Mouse (Mus musculus) MEL (cell line): ENCODE measurements around the gene BC034090. TPM values are rescaled to one million over a fixed set of nuclear protein-coding genes. Genes with fewer than 3 reads are reported as not detected.
A peak's percentile ranks its signal among the peaks of the same experiment; 100 is the strongest.

ENCODE experiments used
- DNase-seq: peaks from one replicate; pipeline ENCODE4 v3.0.0; 2011; ENCODE audit warnings: low read depth, low spot score
- H3K27ac ChIP-seq: 2 replicates; pipeline ENCODE4 v1.5.1; 2012; ENCODE audit warnings: low read depth, mild to moderate bottlenecking, control low read depth, low read length, moderate library complexity; ENCODE audit not compliant: control insufficient read depth
- H3K27me3 ChIP-seq, 2 experiments: fragments of 150-350 bp in 1 of 2; sonication (generic) in 1 of 2; 2 replicates each; pipeline ENCODE4 v1.6.1; 2012; ENCODE audit warnings: low read length in 2 of 2, mild to moderate bottlenecking in 2 of 2, improper control_type of control experiment in 1 of 2, moderate library complexity in 1 of 2; ENCODE audit not compliant: insufficient read depth in 2 of 2, control insufficient read depth in 1 of 2
- H3K36me3 ChIP-seq, 2 experiments: 2 replicates each; pipeline ENCODE4 v1.6.1; 2012 to 2014; ENCODE audit warnings: low read length in 2 of 2, improper control_type of control experiment in 1 of 2, inconsistent platforms in 1 of 2, mild to moderate bottlenecking in 1 of 2; ENCODE audit not compliant: insufficient read depth in 2 of 2, control insufficient read depth in 1 of 2
- H3K4me1 ChIP-seq, 2 experiments: fragments of 150-350 bp in 1 of 2; sonication (generic) in 1 of 2; 2 replicates each; pipeline ENCODE4 v1.6.1; 2012; ENCODE audit warnings: low read length in 2 of 2, improper control_type of control experiment in 1 of 2, mild to moderate bottlenecking in 1 of 2; ENCODE audit not compliant: insufficient read depth in 2 of 2, control insufficient read depth in 1 of 2
- H3K4me3 ChIP-seq, 2 experiments: fragments of 150-350 bp in 1 of 2; sonication (generic) in 1 of 2; 2 replicates each; pipeline ENCODE4 v1.5.1; 2012; ENCODE audit warnings: low read depth in 2 of 2, low read length in 2 of 2, mild to moderate bottlenecking in 2 of 2, moderate library complexity in 2 of 2, control low read depth in 1 of 2, improper control_type of control experiment in 1 of 2; ENCODE audit not compliant: control insufficient read depth in 1 of 2, insufficient read depth in 1 of 2
- H3K79me2 ChIP-seq: 2 replicates; pipeline ENCODE4 v1.6.1; 2012; ENCODE audit warnings: mild to moderate bottlenecking, low read length, moderate library complexity; ENCODE audit not compliant: control insufficient read depth, poor library complexity, insufficient read depth
- H3K9ac ChIP-seq: 2 replicates; pipeline ENCODE4 v1.6.1; 2012; ENCODE audit warnings: low read depth, mild to moderate bottlenecking, control low read depth, low read length, moderate library complexity; ENCODE audit not compliant: control insufficient read depth, poor library complexity, severe bottlenecking
- H3K9me3 ChIP-seq: fragments of 150-350 bp; sonication (generic); replicated peaks from 2 replicates; pipeline ENCODE4 v1.6.1; 2012; ENCODE audit warnings: mild to moderate bottlenecking, low read length, improper control_type of control experiment, moderate library complexity; ENCODE audit not compliant: insufficient read depth
- E2F4 ChIP-seq: IDR thresholded peaks from 2 replicates; pipeline ENCODE4 v1.6.1; 2011; ENCODE audit warnings: low read depth, low read length, improper control_type of control experiment, borderline replicate concordance
- EP300 ChIP-seq, 2 experiments: IDR thresholded peaks; 2 replicates each; pipeline ENCODE4 v1.6.1; 2011; ENCODE audit warnings: improper control_type of control experiment in 2 of 2, low read length in 2 of 2, low read depth in 1 of 2, mild to moderate bottlenecking in 1 of 2
- ETS1 ChIP-seq: IDR thresholded peaks from 2 replicates; pipeline ENCODE4 v1.6.1; 2012; ENCODE audit warnings: low read depth, mild to moderate bottlenecking, inconsistent platforms, low read length, improper control_type of control experiment, moderate library complexity
- GABPA ChIP-seq: IDR thresholded peaks from 2 replicates; pipeline ENCODE4 v1.6.1; 2012; ENCODE audit warnings: low read depth, mild to moderate bottlenecking, inconsistent platforms, low read length, improper control_type of control experiment, moderate library complexity
- GATA1 ChIP-seq: IDR thresholded peaks from 2 replicates; pipeline ENCODE4 v1.6.1; 2011; ENCODE audit warnings: low read depth, low read length, improper control_type of control experiment
- MAFK ChIP-seq: IDR thresholded peaks from 2 replicates; pipeline ENCODE4 v1.6.1; 2011; ENCODE audit warnings: low read depth, mild to moderate bottlenecking, low read length, improper control_type of control experiment, borderline replicate concordance
- MAZ ChIP-seq: IDR thresholded peaks from 2 replicates; pipeline ENCODE4 v1.6.1; 2012; ENCODE audit warnings: low read depth, mild to moderate bottlenecking, inconsistent platforms, low read length, improper control_type of control experiment
- MXI1 ChIP-seq: IDR thresholded peaks from 2 replicates; pipeline ENCODE4 v1.6.1; 2011; ENCODE audit warnings: mild to moderate bottlenecking, low read depth, low read length, improper control_type of control experiment
- POLR2AphosphoS5 ChIP-seq: IDR thresholded peaks from 2 replicates; pipeline ENCODE4 v1.6.1; 2012; ENCODE audit warnings: low read depth, borderline replicate concordance, mild to moderate bottlenecking, inconsistent platforms, low read length, moderate library complexity, mixed read lengths
- TAL1 ChIP-seq: IDR thresholded peaks from 2 replicates; pipeline ENCODE4 v1.6.1; 2012; ENCODE audit warnings: mild to moderate bottlenecking, inconsistent platforms, low read length, moderate library complexity, mixed read lengths
- TCF12 ChIP-seq: IDR thresholded peaks from 2 replicates; pipeline ENCODE4 v1.6.1; 2014; ENCODE audit warnings: low read depth, mild to moderate bottlenecking, inconsistent platforms, low read length, improper control_type of control experiment, moderate library complexity
- USF1 ChIP-seq: IDR thresholded peaks from 2 replicates; pipeline ENCODE4 v1.6.1; 2014; ENCODE audit warnings: low read depth, mild to moderate bottlenecking, inconsistent platforms, low read length, improper control_type of control experiment, moderate library complexity
- ZC3H11A ChIP-seq: IDR thresholded peaks from 2 replicates; pipeline ENCODE4 v1.6.1; 2012; ENCODE audit warnings: low read depth, mild to moderate bottlenecking, inconsistent platforms, low read length, improper control_type of control experiment
- ZKSCAN1 ChIP-seq: IDR thresholded peaks from 2 replicates; pipeline ENCODE4 v1.6.1; 2012; ENCODE audit warnings: low read depth, mild to moderate bottlenecking, inconsistent platforms, low read length, improper control_type of control experiment, moderate library complexity
- ZNF384 ChIP-seq: IDR thresholded peaks from 2 replicates; pipeline ENCODE4 v1.6.1; 2012; ENCODE audit warnings: low read depth, mild to moderate bottlenecking, inconsistent platforms, low read length, improper control_type of control experiment
- polyA plus RNA-seq, 2 experiments: library from polyadenylated mRNA; stranded (reverse) in 1 of 2; unstranded in 1 of 2; fragments of >175 nt in 1 of 2; fragments of >200 nt in 1 of 2; gene quantifications; 2 replicates each; pipeline versions ENCODE4 v1.2.1 to v1.2.4; 2012; ENCODE audit warnings: low replicate concordance in 2 of 2, low read depth in 1 of 2; ENCODE audit not compliant: insufficient read length in 2 of 2, insufficient read depth in 1 of 2, missing spikeins in 1 of 2
- total RNA-seq: library from RNA; depleted of rRNA; stranded (reverse); fragments of 300-350 nt; gene quantifications from 2 replicates; pipeline ENCODE4 v1.2.3, GENCODE M21; 2012

Gene BC034090
- total and polyA plus RNA-seq, 3 experiments, result 0.12 to 0.28 TPM; not detected in 1

GRCm38 (mm10) chr1:155172895-155173643 lies 71.2 kb downstream of the BC034090 start:
- Histone ChIP-seq H3K36me3 (peaks cover 2 to 5% of the 10 kb centered on the region in 2 experiments; a peak in 3 of 4 replicates), H3K4me1 (peaks cover 0 to 16% of the 10 kb centered on the region in 2 experiments; a peak in 3 of 4 replicates), H3K27ac (no peak overlapping the region), H3K9me3 (no peaks in the 10 kb centered on the region), H3K9ac (no peak overlapping the region), H3K4me3 (no peak overlapping the region), H3K79me2 (peaks cover 2% of the 10 kb centered on the region; the same call in 1 of the 2 replicates), H3K27me3 (no peaks in the 10 kb centered on the region)
- peak; percentile 72; the same call in 1 of the 2 replicates for TF ChIP-seq POLR2AphosphoS5
- TF ChIP-seq MAFK, result no peak
- no peak for DNase-seq

- Histone ChIP-seq H3K27ac (no peak overlapping the region), H3K36me3 (peaks cover 0 to 5% of the 10 kb centered on the region in 2 experiments; a peak in 2 of 4 replicates), H3K4me3 (no peak overlapping the region), H3K4me1 (peaks cover 0 to 17% of the 10 kb centered on the region in 2 experiments; a peak in 3 of 4 replicates), H3K9ac (no peak overlapping the region), H3K79me2 (peaks cover 7% of the 10 kb centered on the region), H3K27me3 (no peaks in the 10 kb centered on the region), H3K9me3 (no peaks in the 10 kb centered on the region)
- no peak for TF ChIP-seq USF1
- no peak for TF ChIP-seq EP300 (IDR thresholded peaks at IDR 0.05; ENCODE audit: low read depth in 1 of 2, low read length in 2 of 2)
- no peak for TF ChIP-seq ZC3H11A
- no peak for TF ChIP-seq ZNF384
- no peak for TF ChIP-seq ZKSCAN1
- no peak for TF ChIP-seq GABPA
- no peak for TF ChIP-seq MAZ
- TF ChIP-seq E2F4, result no peak
- TF ChIP-seq TAL1, result no peak
- no peak for TF ChIP-seq TCF12
- no peak for TF ChIP-seq ETS1
- no peak for TF ChIP-seq MXI1
- no peak for TF ChIP-seq GATA1
- DNase-seq, result no peak
Observed at GRCm38 (mm10) chr1:155169935-155170334, 74.3 kb downstream of the BC034090 start.
